Mouse (Mus musculus) kidney, postnatal 36 days (tissue): ENCODE data around the gene Tas2r118.

Experiments used
- DNase-seq, 2 experiments: peaks; one replicate each; pipeline ENCODE4 v3.0.0; 2021 to 2022; ENCODE audit warnings: mixed read lengths in 2 of 2

The Tas2r118 gene

DNA sequence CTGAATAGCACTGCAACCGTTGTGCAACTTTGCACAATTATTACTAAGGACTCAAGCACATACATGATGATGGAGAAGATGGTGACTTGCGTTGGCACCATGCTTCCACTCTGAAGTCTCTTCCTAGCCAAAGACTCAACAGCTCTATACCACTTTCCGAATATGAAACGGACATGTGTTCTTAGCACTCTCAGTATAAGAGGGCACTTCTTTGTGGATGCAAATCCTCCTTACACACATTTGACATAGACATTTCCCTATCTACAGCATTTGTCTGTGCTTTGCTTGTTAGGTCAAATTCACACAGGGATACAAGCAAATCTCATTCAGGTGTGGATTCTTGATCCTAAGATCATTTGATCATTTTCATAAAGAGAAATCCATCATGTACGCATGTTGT, at the start of gene Tas2r118:
TSS of gene Tas2r118 (minus strand) at position 101 of the 400 bp plus-strand sequence.
- no peak for DNase-seq

- DNase-seq: no peak
Measured at GRCm38 (mm10) chr6:24018320-24018719, 48.5 kb upstream of the Tas2r118 start.

DNA sequence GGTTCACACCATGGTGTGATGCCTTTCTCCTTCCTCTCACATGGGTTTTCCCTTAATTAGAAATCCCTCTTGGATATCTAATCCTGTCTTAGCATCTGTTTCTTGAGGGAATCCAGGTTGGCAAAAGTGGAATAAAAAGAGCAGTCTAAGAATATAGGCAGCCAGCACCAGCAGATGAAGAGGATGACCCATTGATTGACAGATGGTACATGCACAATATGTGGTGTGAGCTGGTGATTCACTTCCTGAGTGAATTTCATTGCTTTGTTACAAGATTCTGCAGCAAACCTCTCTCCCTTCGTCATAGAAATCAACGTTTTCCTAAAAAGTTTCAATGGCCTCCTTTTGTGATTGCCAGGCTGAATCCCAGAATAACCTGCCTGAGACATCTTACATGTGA, 23.4 kb upstream of the Tas2r118 start:
- DNase-seq: no peak

GRCm38 (mm10) chr6:23990687-23991387, 21.0 kb upstream of the Tas2r118 start:
- DNase-seq: no peak

DNA sequence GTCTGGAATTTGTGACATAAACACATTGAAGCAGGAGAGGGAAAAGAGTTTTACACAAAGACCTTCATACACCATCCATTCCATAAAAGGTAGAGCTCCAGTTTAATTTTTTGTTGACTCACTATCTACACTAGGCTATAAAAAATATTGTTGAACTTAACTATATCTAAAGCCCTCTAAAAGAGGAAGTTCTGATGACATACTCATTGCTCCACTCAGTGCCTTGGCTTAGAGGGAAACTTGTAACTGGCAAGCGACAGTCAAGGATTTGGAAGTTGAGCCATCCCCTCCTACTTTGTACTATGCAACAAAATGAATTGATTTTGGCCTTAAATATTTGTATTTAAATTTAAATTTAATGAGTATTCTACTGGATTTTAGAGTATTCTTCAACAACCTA, 16.4 kb upstream of the Tas2r118 start:
- DNase-seq: no peak

GRCm38 (mm10) chr6:23966980-23967379, 2.9 kb downstream of the Tas2r118 start:
- DNase-seq: no peak

- no peak for DNase-seq
Measured at GRCm38 (mm10) chr6:23965925-23966324, 3.9 kb downstream of the Tas2r118 start.

GRCm38 (mm10) chr6:23963741-23964140, 6.1 kb downstream of the Tas2r118 start:
- DNase-seq: no peak

- DNase-seq: no peak
Measured at GRCm38 (mm10) chr6:23940776-23941175, 29.1 kb downstream of the Tas2r118 start.

DNA sequence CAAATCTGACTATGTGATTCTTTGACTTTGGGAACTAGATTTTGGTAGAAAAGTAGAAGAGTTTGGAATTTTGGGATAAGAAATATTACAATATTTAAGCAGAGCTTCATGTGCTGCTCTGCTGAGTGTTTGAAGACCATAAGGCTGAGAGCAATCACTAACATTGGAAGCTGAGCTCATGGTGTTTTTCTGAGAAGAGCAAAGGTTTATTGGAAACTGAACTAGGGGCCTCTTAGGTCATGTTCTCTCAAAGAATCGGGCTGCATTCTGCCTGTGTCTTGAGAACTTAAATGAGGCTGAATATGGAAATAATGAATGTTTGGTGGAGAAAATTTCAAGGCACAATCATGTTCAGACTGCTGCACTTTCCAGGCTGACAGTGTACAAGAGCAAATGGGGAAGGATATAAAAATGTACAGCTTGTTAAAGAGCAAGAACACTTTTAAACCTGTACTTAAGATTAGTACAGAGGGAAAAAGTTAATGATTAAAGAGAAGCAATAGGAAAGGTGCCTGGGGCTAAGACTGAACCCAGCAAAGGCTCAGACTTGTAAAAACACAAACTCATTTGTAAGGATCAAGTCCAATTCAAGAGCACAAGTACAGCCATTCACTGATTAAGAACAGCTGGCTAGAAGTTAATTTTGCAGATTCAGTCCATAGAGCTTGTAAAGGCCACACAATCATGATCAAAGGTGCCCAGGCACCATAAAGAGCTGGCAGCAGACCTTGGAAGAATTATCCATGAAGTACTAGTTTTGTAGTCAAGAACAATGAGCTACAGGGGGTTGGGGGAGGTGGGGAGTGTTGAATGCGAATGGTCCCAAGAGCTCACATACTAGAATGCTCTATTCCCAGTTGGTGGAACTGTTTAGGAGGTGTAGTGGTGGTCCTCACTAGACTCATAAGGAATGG, 31.0 kb downstream of the Tas2r118 start:
- peak; percentile 17 to 69 for DNase-seq

- no peak for DNase-seq
Measured at GRCm38 (mm10) chr6:23936414-23936813, 33.4 kb downstream of the Tas2r118 start.

GRCm38 (mm10) chr6:23923806-23924205, 46.1 kb downstream of the Tas2r118 start:
- DNase-seq: no peak
